Mouse (Mus musculus): ENCODE measurements around the gene Etv5. TPM values are rescaled to one million over a fixed set of nuclear protein-coding genes. Genes with fewer than 3 reads are reported as not detected.

The Etv5 gene
- polyA plus RNA-seq, 1 experiment from 2014 or later = 18.3 TPM

- no peak overlapping the region for H3K4me2 ChIP-seq (ENCODE audit: low read depth, low read length)
- no peak overlapping the region for H3K27ac ChIP-seq (ENCODE audit: low read depth, low read length)
- no peak overlapping the region for H3K4me3 ChIP-seq (ENCODE audit: low read depth, low read length)
- WGBS = 91% methylated on average over 4 of the region's 4 CpGs
- H3K4me1 ChIP-seq (ENCODE audit: control insufficient read depth, insufficient read depth, low read length) = peaks cover 2% of the 10 kb centered on the region; the same call in 1 of the 2 replicates
- no peak for ATAC-seq (ENCODE audit: low read depth)
- no peaks in the 10 kb centered on the region for H3K27me3 ChIP-seq (ENCODE audit: control insufficient read depth, insufficient read depth, low read length)
- H3K36me3 ChIP-seq (ENCODE audit: control insufficient read depth, insufficient read depth, low read length) = no peaks in the 10 kb centered on the region
- H3K9me3 ChIP-seq (ENCODE audit: control insufficient read depth, low read length) = no peaks in the 10 kb centered on the region
- no peak overlapping the region for H3K9ac ChIP-seq (replicated peaks; ENCODE audit: low read depth, low read length)
Observed at GRCm38 (mm10) chr16:22406747-22407146, 32.8 kb downstream of the Etv5 start.

- Histone ChIP-seq H3K4me2 (ENCODE audit: low read depth, low read length) (no peak overlapping the region), H3K27me3 (ENCODE audit: control insufficient read depth, insufficient read depth, low read length) (no peaks in the 10 kb centered on the region), H3K4me3 (ENCODE audit: low read depth, low read length) (no peak overlapping the region), H3K9me3 (ENCODE audit: control insufficient read depth, low read length) (no peaks in the 10 kb centered on the region), H3K9ac (replicated peaks; ENCODE audit: low read depth, low read length) (no peak overlapping the region), H3K27ac (ENCODE audit: low read depth, low read length) (no peak overlapping the region), H3K4me1 (ENCODE audit: control insufficient read depth, insufficient read depth, low read length) (no peaks in the 10 kb centered on the region), H3K36me3 (ENCODE audit: control insufficient read depth, insufficient read depth, low read length) (no peaks in the 10 kb centered on the region)
- ATAC-seq (ENCODE audit: low read depth) = no peak
- 82% methylated on average over 4 of the region's 4 CpGs for whole genome bisulfite sequencing
Observed at GRCm38 (mm10) chr16:22406050-22406449, 33.5 kb downstream of the Etv5 start.

GRCm38 (mm10) chr16:22405492-22405891 lies 34.0 kb downstream of the Etv5 start:
- Histone ChIP-seq H3K9ac (replicated peaks; ENCODE audit: low read depth, low read length) (no peak overlapping the region), H3K36me3 (ENCODE audit: control insufficient read depth, insufficient read depth, low read length) (no peaks in the 10 kb centered on the region), H3K4me3 (ENCODE audit: low read depth, low read length) (no peak overlapping the region), H3K4me1 (ENCODE audit: control insufficient read depth, insufficient read depth, low read length) (no peaks in the 10 kb centered on the region), H3K27me3 (ENCODE audit: control insufficient read depth, insufficient read depth, low read length) (no peaks in the 10 kb centered on the region), H3K27ac (ENCODE audit: low read depth, low read length) (no peak overlapping the region), H3K4me2 (ENCODE audit: low read depth, low read length) (no peak overlapping the region), H3K9me3 (ENCODE audit: control insufficient read depth, low read length) (no peaks in the 10 kb centered on the region)
- ATAC-seq (ENCODE audit: low read depth) = no peak
- 72% methylated on average over 10 of the region's 10 CpGs for WGBS

- no peak overlapping the region for H3K4me3 ChIP-seq (ENCODE audit: low read depth, low read length)
- no peaks in the 10 kb centered on the region for H3K4me1 ChIP-seq (ENCODE audit: control insufficient read depth, insufficient read depth, low read length)
- no peak overlapping the region for H3K9ac ChIP-seq (replicated peaks; ENCODE audit: low read depth, low read length)
- no peaks in the 10 kb centered on the region for H3K36me3 ChIP-seq (ENCODE audit: control insufficient read depth, insufficient read depth, low read length)
- H3K27ac ChIP-seq (ENCODE audit: low read depth, low read length) = no peak overlapping the region
- H3K9me3 ChIP-seq (ENCODE audit: control insufficient read depth, low read length) = no peaks in the 10 kb centered on the region
- WGBS = 93% methylated on average over 4 of the region's 4 CpGs
- no peak for ATAC-seq (ENCODE audit: low read depth)
- no peak overlapping the region for H3K4me2 ChIP-seq (ENCODE audit: low read depth, low read length)
- H3K27me3 ChIP-seq (ENCODE audit: control insufficient read depth, insufficient read depth, low read length) = no peaks in the 10 kb centered on the region
Observed at GRCm38 (mm10) chr16:22403715-22404114, 35.8 kb downstream of the Etv5 start.

GRCm38 (mm10) chr16:22402600-22402999 lies 36.9 kb downstream of the Etv5 start:
- Histone ChIP-seq H3K9ac (replicated peaks; ENCODE audit: low read depth, low read length) (no peak overlapping the region), H3K4me1 (ENCODE audit: control insufficient read depth, insufficient read depth, low read length) (no peaks in the 10 kb centered on the region), H3K9me3 (ENCODE audit: control insufficient read depth, low read length) (no peaks in the 10 kb centered on the region), H3K4me3 (ENCODE audit: low read depth, low read length) (no peak overlapping the region), H3K27me3 (ENCODE audit: control insufficient read depth, insufficient read depth, low read length) (no peaks in the 10 kb centered on the region), H3K4me2 (ENCODE audit: low read depth, low read length) (no peak overlapping the region), H3K36me3 (ENCODE audit: control insufficient read depth, insufficient read depth, low read length) (no peaks in the 10 kb centered on the region), H3K27ac (ENCODE audit: low read depth, low read length) (no peak overlapping the region)
- no peak for ATAC-seq (ENCODE audit: low read depth)

- Histone ChIP-seq H3K27ac (ENCODE audit: low read depth, low read length) (no peak overlapping the region), H3K36me3 (ENCODE audit: control insufficient read depth, insufficient read depth, low read length) (no peaks in the 10 kb centered on the region), H3K4me3 (ENCODE audit: low read depth, low read length) (no peak overlapping the region), H3K9me3 (ENCODE audit: control insufficient read depth, low read length) (no peaks in the 10 kb centered on the region), H3K27me3 (ENCODE audit: control insufficient read depth, insufficient read depth, low read length) (no peaks in the 10 kb centered on the region), H3K4me2 (ENCODE audit: low read depth, low read length) (no peak overlapping the region), H3K4me1 (ENCODE audit: control insufficient read depth, insufficient read depth, low read length) (no peaks in the 10 kb centered on the region), H3K9ac (replicated peaks; ENCODE audit: low read depth, low read length) (no peak overlapping the region)
- ATAC-seq (ENCODE audit: low read depth) = no peak
- 93% methylated on average over 6 of the region's 6 CpGs for WGBS
Observed at GRCm38 (mm10) chr16:22400226-22400625, 39.3 kb downstream of the Etv5 start.

- H3K4me3 ChIP-seq (ENCODE audit: low read depth, low read length) = no peak overlapping the region
- no peak overlapping the region for H3K9ac ChIP-seq (replicated peaks; ENCODE audit: low read depth, low read length)
- no peak overlapping the region for H3K27ac ChIP-seq (ENCODE audit: low read depth, low read length)
- H3K4me1 ChIP-seq (ENCODE audit: control insufficient read depth, insufficient read depth, low read length) = no peaks in the 10 kb centered on the region
- ATAC-seq (ENCODE audit: low read depth) = no peak
- no peak overlapping the region for H3K4me2 ChIP-seq (ENCODE audit: low read depth, low read length)
- no peaks in the 10 kb centered on the region for H3K27me3 ChIP-seq (ENCODE audit: control insufficient read depth, insufficient read depth, low read length)
- H3K36me3 ChIP-seq (ENCODE audit: control insufficient read depth, insufficient read depth, low read length) = no peaks in the 10 kb centered on the region
- no peaks in the 10 kb centered on the region for H3K9me3 ChIP-seq (ENCODE audit: control insufficient read depth, low read length)
- 87% methylated on average over 10 of the region's 10 CpGs for WGBS
Observed at GRCm38 (mm10) chr16:22398784-22399453, 40.6 kb downstream of the Etv5 start.

- no peaks in the 10 kb centered on the region for H3K9me3 ChIP-seq (ENCODE audit: control insufficient read depth, low read length)
- H3K4me3 ChIP-seq (ENCODE audit: low read depth, low read length) = no peak overlapping the region
- 86% methylated on average over 11 of the region's 11 CpGs for WGBS
- no peaks in the 10 kb centered on the region for H3K36me3 ChIP-seq (ENCODE audit: control insufficient read depth, insufficient read depth, low read length)
- H3K27ac ChIP-seq (ENCODE audit: low read depth, low read length) = no peak overlapping the region
- no peak overlapping the region for H3K9ac ChIP-seq (replicated peaks; ENCODE audit: low read depth, low read length)
- no peak for ATAC-seq (ENCODE audit: low read depth)
- no peak overlapping the region for H3K4me2 ChIP-seq (ENCODE audit: low read depth, low read length)
- H3K27me3 ChIP-seq (ENCODE audit: control insufficient read depth, insufficient read depth, low read length) = no peaks in the 10 kb centered on the region
- H3K4me1 ChIP-seq (ENCODE audit: control insufficient read depth, insufficient read depth, low read length) = no peaks in the 10 kb centered on the region
Observed at GRCm38 (mm10) chr16:22398354-22398753, 41.2 kb downstream of the Etv5 start.

GRCm38 (mm10) chr16:22396420-22396819 lies 43.1 kb downstream of the Etv5 start:
- Histone ChIP-seq H3K4me1 (ENCODE audit: control insufficient read depth, insufficient read depth, low read length) (no peaks in the 10 kb centered on the region), H3K9ac (replicated peaks; ENCODE audit: low read depth, low read length) (no peak overlapping the region), H3K4me3 (ENCODE audit: low read depth, low read length) (no peak overlapping the region), H3K9me3 (ENCODE audit: control insufficient read depth, low read length) (no peaks in the 10 kb centered on the region), H3K27ac (ENCODE audit: low read depth, low read length) (no peak overlapping the region), H3K36me3 (ENCODE audit: control insufficient read depth, insufficient read depth, low read length) (no peaks in the 10 kb centered on the region), H3K27me3 (ENCODE audit: control insufficient read depth, insufficient read depth, low read length) (no peaks in the 10 kb centered on the region), H3K4me2 (ENCODE audit: low read depth, low read length) (no peak overlapping the region)
- WGBS = 81% methylated on average over 8 of the region's 8 CpGs
- ATAC-seq (ENCODE audit: low read depth) = no peak
